Mouse (Mus musculus) liver, postnatal 0 days (tissue): ENCODE measurements at regions not wholly inside any gene's neighbourhood (a gene's known extent, or its start where the extent isn't known, plus 50 kb on each side); places are given as distances from the start of the nearest gene placed in this dataset.

ENCODE experiments used
- ATAC-seq: fragments of 200-750 bp; cut with Nextera tagmentation; 2 replicates; pipeline ENCODE4 v1.8.0; 2017; ENCODE audit warnings: mild to moderate bottlenecking, moderate library complexity
- DNase-seq: peaks from one replicate; pipeline ENCODE4 v3.0.0-alpha.2; 2016
- H3K27ac ChIP-seq: fragments of 300-500 bp; sonication (generic); 2 replicates; pipeline ENCODE4 v1.5.1; 2014; ENCODE audit warnings: antibody characterized with exemption, moderate library complexity, mild to moderate bottlenecking, low read depth
- H3K27me3 ChIP-seq: fragments of 300-500 bp; sonication (generic); 2 replicates; pipeline ENCODE4 v1.6.1; 2014; ENCODE audit warnings: low read length, control low read depth, mixed read lengths; ENCODE audit not compliant: insufficient read depth
- H3K36me3 ChIP-seq: fragments of 300-500 bp; sonication (generic); replicated peaks from 2 replicates; pipeline ENCODE4 v1.6.1; 2014; ENCODE audit warnings: mild to moderate bottlenecking, control low read depth, low read length, moderate library complexity, mixed read lengths; ENCODE audit not compliant: insufficient read depth
- H3K4me1 ChIP-seq: fragments of 300-500 bp; sonication (generic); 2 replicates; pipeline ENCODE4 v1.6.1; 2014; ENCODE audit warnings: antibody characterized with exemption, mild to moderate bottlenecking, control low read depth; ENCODE audit not compliant: insufficient read depth
- H3K4me2 ChIP-seq: fragments of 300-500 bp; sonication (generic); 2 replicates; pipeline ENCODE4 v1.6.1; 2014; ENCODE audit warnings: low read depth, mild to moderate bottlenecking, low read length, moderate library complexity, mixed read lengths
- H3K4me3 ChIP-seq: fragments of 300-500 bp; sonication (generic); 2 replicates; pipeline ENCODE4 v1.5.1; 2014; ENCODE audit warnings: low read depth, low read length
- H3K9ac ChIP-seq: fragments of 300-500 bp; sonication (generic); replicated peaks from 2 replicates; pipeline ENCODE4 v1.6.1; 2014; ENCODE audit warnings: mild to moderate bottlenecking, moderate library complexity
- H3K9me3 ChIP-seq: fragments of 300-500 bp; sonication (generic); 2 replicates; pipeline ENCODE4 v1.6.1; 2016; ENCODE audit warnings: mild to moderate bottlenecking, control low read depth, low read length, mixed read lengths
- CTCF ChIP-seq: sonication (generic); IDR thresholded peaks from 2 replicates; pipeline ENCODE4 v1.5.1; 2016; ENCODE audit warnings: antibody characterized with exemption, low read depth
- EP300 ChIP-seq: IDR thresholded peaks from 2 replicates; pipeline ENCODE4 v1.6.1; 2016; ENCODE audit warnings: antibody characterized with exemption, low read depth, mild to moderate bottlenecking
- WGBS: fragments of 180-500 bp; shearing (Covaris S2); extraction: QIAGEN DNeasy Blood & Tissue Kit; methylation state at CpG from one replicate; pipeline ENCODE4 v1.1.7; 2014; ENCODE audit not compliant: insufficient replicate concordance; 5-methylcytosine and 5-hydroxymethylcytosine counted together

DNA sequence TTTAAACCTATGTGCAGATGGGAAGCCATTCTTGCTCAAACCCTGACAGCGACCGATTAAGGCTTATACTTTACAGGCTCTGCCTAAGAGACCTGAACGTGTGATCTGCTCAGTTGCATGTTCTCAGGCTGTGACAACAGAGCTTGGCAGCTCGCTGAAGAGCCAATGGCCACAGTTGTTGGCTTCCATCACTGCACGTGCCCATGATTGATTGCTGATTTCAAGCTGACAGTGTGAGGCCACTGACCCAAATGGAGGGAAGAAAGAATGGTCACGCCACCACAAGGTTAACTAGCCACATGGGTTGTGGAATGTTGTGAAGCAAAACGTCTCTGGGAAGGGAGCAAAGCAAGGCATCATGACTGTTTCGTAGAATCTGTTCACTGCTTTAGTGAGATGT lies 303.8 kb downstream of the Gadd45g start:
- Histone ChIP-seq H3K4me3 (no peak overlapping the region), H3K9ac (no peak overlapping the region), H3K4me2 (no peak overlapping the region), H3K9me3 (no peaks in the 10 kb centered on the region), H3K4me1 (peaks cover 13% of the 10 kb centered on the region), H3K27me3 (no peaks in the 10 kb centered on the region), H3K36me3 (no peaks in the 10 kb centered on the region), H3K27ac (no peak overlapping the region)
- ATAC-seq (no peak), DNase-seq (no peak)
- TF ChIP-seq CTCF (no peak), EP300 (no peak)
- 79% methylated on average over 8 of the region's 8 CpGs for WGBS

DNA sequence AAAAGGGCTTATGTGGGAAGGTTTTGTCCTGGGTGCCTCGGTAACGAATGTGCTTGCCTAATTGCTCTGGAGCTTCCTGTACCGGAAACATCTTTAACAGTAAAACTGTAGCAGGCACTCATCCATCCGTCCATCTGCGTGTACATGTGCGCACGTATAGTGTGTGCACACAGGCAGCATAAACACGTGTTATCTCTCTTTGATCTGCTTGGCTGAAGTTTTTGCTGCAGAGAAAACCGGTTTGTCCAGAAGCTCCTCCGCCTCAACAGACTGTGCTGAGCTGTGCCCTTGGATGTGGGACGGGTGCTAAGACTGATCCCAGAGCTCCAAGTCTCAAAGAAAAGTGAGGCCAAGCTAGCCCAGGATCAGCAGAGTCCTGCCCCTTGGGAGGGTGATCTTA lies 305.3 kb downstream of the Gadd45g start:
- H3K9ac ChIP-seq = no peak overlapping the region
- no peak for TF ChIP-seq EP300
- no peak for TF ChIP-seq CTCF
- no peaks in the 10 kb centered on the region for H3K27me3 ChIP-seq
- no peaks in the 10 kb centered on the region for H3K9me3 ChIP-seq
- H3K4me3 ChIP-seq = no peak overlapping the region
- H3K27ac ChIP-seq = no peak overlapping the region
- DNase-seq (no peak), ATAC-seq (no peak)
- no peaks in the 10 kb centered on the region for H3K36me3 ChIP-seq
- peaks cover 25% of the 10 kb centered on the region for H3K4me1 ChIP-seq
- whole genome bisulfite sequencing = 47% methylated on average over 11 of the region's 11 CpGs
- no peak overlapping the region for H3K4me2 ChIP-seq

DNA sequence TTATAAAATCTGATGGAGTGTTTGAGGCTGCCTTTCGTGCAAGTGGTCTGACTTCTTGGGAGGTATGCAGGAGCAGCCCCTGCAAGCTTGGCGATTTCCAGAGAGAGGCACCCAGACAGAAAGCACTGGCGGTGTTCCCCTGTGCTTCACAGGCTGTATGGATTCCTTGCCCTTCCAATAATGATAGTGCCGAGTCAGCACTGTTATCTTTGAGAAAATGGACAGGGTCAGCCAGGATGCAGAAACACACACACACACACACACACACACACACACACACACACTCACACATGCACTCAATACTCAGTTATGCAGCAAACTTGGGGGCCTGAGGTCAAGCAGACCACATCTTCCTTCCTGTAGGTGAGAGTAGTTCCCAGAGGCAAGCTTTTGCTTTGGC lies 305.7 kb downstream of the Gadd45g start:
- H3K4me3 ChIP-seq = no peak overlapping the region
- no peak overlapping the region for H3K4me2 ChIP-seq
- no peaks in the 10 kb centered on the region for H3K9me3 ChIP-seq
- H3K36me3 ChIP-seq = no peaks in the 10 kb centered on the region
- peak overlapping the region; percentile 74; the same call in 1 of the 2 replicates for H3K27ac ChIP-seq
- H3K27me3 ChIP-seq = no peaks in the 10 kb centered on the region
- 45% methylated on average over 4 of the region's 4 CpGs for WGBS
- H3K9ac ChIP-seq = no peak overlapping the region
- TF ChIP-seq CTCF (no peak), EP300 (no peak)
- DNase-seq (no peak), ATAC-seq (no peak)
- peaks cover 25% of the 10 kb centered on the region for H3K4me1 ChIP-seq

DNA sequence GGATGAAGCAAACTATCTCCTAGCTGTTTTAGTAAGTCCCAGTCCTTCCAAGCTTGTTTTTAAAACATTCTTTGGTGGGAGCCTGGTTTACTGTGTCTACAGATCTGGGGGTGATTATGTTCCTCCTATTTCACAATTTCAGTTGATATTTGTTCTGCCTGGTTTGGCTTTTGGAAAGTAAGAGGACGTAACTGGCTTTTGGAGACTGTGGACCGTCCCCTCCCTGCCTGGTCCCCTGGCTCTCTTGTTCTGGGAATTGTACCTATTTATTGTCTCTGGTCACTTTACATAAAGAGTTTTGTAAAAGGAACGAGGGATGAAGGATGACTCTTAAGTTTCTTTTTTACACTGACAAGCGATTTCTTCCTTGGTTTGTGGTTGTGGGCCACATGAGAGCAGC lies 306.6 kb downstream of the Gadd45g start:
- Histone ChIP-seq H3K4me2 (no peak overlapping the region), H3K9ac (no peak overlapping the region), H3K27ac (peak overlapping the region; percentile 74), H3K27me3 (no peaks in the 10 kb centered on the region), H3K9me3 (no peaks in the 10 kb centered on the region), H3K4me1 (peaks cover 25% of the 10 kb centered on the region), H3K36me3 (no peaks in the 10 kb centered on the region), H3K4me3 (no peak overlapping the region)
- WGBS = 40% methylated on average over 4 of the region's 4 CpGs
- TF ChIP-seq CTCF (no peak), EP300 (no peak)
- ATAC-seq (peak; percentile 53), DNase-seq (no peak)

DNA sequence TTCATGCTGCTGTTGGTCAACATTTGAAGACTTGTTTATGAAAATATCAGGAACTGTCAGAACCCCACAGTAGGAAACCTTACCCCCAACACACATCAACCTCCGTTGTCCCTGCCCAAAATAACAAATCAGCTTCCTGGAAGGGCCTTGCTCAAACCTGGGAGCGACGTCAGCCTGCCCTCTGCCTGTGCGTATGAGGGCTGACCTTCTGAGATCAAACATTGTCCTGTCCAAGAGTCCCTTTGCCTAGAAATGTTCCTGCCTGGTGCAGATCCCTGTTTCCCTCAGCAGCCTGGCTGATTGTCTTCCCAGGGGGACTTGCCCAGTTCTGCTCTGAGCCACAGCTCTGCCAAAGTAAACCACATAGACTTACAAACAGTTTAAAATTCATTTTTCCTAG lies 307.1 kb downstream of the Gadd45g start:
- no peaks in the 10 kb centered on the region for H3K36me3 ChIP-seq
- 29% methylated on average over 4 of the region's 4 CpGs for WGBS
- ATAC-seq = peak; percentile 84
- H3K9ac ChIP-seq = no peak overlapping the region
- peaks cover 25% of the 10 kb centered on the region for H3K4me1 ChIP-seq
- no peaks in the 10 kb centered on the region for H3K9me3 ChIP-seq
- H3K4me3 ChIP-seq = no peak overlapping the region
- H3K27ac ChIP-seq = peak overlapping the region; percentile 74
- no peaks in the 10 kb centered on the region for H3K27me3 ChIP-seq
- H3K4me2 ChIP-seq = no peak overlapping the region
- peak; percentile 61 for DNase-seq
- TF ChIP-seq EP300 = peak; percentile 40; the same call in 1 of the 2 replicates
- peak; percentile 32 for TF ChIP-seq CTCF

GRCm38 (mm10) chr13:52154111-52154843 lies 307.8 kb downstream of the Gadd45g start:
- H3K36me3 ChIP-seq = no peaks in the 10 kb centered on the region
- 62% methylated on average over 5 of the region's 5 CpGs for WGBS
- no peak overlapping the region for H3K4me2 ChIP-seq
- H3K9me3 ChIP-seq = no peaks in the 10 kb centered on the region
- no peak overlapping the region for H3K9ac ChIP-seq
- TF ChIP-seq CTCF (no peak), EP300 (peak; percentile 36; the same call in 1 of the 2 replicates)
- peak overlapping the region; percentile 69 for H3K27ac ChIP-seq
- H3K4me1 ChIP-seq = peaks cover 25% of the 10 kb centered on the region
- ATAC-seq (peak; percentile 24; the same call in 1 of the 2 replicates), DNase-seq (peak; percentile 30)
- H3K27me3 ChIP-seq = no peaks in the 10 kb centered on the region
- H3K4me3 ChIP-seq = no peak overlapping the region
